Mouse (Mus musculus) thymus, postnatal 0 days (tissue): ENCODE data around the gene Abcc9. TPM values are rescaled to one million over a fixed set of nuclear protein-coding genes. Genes with fewer than 3 reads are reported as not detected.
"Not testable (repeated sequence)": the region's sequence is repeated elsewhere in the genome, so short reads cannot be mapped to it uniquely, and the experiment has no call there.

ENCODE experiments used
- DNase-seq: peaks from one replicate; pipeline ENCODE4 v3.0.0-alpha.2; 2015; ENCODE audit warnings: low spot score
- polyA plus RNA-seq: library from polyadenylated mRNA; unstranded; fragments of >200 nt; fragmentation: Nextera tagmentation; extraction: Ambion mirVana; gene quantifications from 2 replicates; pipeline ENCODE4 v1.2.1, GENCODE M21; 2015

The Abcc9 gene
- polyA plus RNA-seq, 1 experiment from 2014 or later: 1.5 TPM

DNA sequence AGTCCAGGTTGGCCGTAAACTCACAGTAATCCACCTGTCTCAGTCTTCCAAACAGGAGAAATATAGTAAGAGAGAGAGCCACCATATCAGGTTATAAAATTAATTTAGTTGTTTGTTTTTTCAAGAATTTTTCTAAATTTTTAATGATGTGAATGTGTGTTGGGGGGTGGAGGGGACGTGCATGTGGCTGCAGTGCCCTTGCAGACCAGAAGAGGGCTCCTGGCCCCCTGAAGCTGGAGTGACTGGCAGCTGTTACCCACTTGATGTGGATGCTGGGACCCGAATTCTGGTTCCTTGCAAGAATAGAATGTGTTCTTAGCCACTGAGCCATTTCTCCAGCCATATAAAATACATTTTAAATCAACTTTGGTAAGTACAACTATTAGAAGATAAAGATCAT is 4.6 kb upstream of the Abcc9 start:
- peak; percentile 13 for DNase-seq

DNA sequence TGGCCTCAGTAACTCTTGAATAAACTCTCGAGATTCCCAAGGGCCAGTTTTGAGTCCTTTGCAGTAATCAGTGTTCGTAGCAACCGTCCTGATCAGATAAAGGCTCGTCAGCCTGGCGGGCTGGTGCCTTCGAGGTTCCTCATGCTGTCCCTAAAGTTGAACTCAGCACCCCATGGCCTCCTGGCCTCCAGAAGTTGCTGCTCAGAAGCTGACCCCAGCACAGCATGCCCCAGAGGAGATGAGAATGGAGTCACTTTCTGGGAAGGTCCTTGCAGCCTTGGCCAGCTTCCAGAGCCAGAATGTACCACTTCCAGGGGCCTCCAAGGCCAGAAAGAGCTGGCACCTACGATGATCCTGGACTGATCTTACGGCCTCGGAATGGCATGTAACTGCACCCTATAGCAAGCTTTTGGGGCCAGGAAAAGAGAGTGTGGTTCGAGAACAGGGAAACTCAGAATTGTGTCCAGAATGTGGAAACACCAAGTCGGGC is 1.4 kb upstream of the Abcc9 start:
- no peak for DNase-seq

DNA sequence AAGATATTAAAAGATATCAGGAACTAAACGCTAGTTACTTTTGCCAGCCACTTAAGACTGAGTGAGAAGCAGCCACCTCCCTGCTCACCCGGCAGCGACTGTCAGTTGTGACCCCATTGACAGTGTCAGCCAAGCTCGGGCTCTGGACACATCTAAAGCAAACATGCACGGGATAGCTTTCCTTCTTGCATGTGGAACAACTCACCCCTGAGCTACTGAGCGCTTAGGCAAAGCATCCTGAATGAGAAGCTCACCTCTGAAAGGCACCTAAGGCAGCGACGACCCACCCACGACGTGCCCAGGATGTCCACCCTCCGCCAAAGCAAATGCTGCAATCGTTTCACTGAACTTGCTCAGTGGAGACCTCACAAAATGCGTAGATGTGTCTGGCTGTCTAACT is 954 bp downstream of the Abcc9 start:
- DNase-seq: no peak

DNA sequence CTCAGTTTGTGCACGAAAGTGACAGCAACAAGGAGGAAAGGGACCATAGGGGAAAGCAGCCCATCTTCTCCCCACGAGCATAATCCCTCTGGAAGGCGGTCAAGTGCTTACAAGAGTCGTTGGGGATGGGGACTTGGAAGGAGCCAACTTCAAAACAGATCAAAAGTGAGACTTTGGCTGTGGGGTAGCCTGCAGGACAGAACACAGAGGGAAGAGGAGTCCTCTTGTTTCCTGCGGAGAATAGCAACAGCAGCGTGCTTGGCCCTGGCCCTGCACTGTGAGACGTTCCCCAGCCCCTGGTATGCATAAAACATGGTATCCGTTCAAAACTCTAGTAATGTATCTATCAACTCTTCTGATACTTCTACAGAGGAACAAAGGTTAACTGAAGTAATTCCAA is 1.4 kb downstream of the Abcc9 start:
- no peak for DNase-seq

DNA sequence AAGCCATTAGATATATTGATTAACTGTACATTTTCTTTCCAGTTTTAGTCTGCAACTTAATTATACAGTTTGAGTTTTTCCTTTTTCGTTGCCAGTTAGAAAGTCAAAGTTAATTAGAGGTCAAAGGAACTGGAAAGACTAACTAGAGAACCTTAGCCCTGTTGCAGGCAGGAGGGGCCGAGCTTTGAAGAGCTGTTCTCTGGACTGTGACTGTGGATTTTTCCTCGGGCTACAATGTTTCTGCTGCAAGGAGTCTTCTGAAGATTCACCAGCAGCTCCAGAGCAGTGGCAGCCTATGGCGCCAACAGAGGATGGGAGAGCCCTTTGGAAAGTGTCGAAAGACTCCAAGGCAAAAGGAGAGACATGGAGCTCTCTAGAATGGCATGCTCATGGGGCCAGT is 10.0 kb downstream of the Abcc9 start:
- DNase-seq: no peak

DNA sequence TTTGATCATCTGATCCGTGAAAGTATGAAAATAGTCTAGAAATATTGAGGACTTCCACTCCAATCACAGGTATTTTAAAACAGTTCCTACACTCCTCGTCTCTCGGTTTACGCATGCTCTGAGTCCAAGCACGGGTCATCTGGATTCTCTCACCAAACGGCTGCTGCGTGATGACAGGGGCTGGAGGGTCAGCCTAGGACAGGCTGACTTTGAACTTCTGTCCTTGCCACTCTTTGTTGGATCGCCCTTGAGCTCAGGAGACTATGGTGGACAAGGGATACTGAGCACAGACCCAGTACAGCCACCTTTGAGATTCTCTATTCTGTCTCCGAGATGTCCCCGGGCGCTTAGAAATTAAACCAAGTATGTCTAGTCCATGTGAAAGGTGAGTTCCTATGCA is 12.4 kb downstream of the Abcc9 start:
- DNase-seq: no peak

DNA sequence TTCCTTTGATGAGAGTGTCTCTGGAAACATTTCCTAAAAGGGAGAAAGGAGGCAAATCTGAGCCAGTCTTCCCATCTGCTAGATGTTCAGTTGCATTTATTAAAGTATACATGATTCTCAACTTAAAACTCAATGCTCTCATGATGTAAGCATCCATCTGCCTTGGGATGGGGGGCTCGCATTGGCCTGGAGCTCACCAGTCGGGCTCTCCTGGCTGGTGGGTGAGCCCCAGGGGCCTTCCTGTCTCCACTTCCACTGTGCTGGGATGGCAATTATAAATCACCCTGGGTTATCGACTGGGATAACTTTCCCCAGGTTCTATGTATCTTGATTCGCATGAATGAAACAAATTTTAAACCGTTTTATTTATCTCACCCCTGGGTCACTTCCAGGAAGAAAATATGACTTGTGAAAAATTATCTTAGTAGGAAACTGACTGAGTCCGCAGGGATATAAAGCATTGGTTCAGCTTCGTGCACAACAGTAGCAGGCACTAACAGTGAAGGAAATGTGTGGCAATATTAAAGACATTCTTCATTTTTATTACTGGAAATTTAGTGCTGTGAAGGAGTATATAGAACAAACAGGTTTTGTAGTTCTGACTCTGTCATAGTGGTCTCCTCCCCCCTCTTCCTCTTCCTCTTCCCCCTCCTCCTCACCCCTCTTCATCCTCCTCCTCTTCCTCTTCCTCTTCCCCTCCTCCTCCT is 19.0 kb downstream of the Abcc9 start:
- no peak for DNase-seq

DNA sequence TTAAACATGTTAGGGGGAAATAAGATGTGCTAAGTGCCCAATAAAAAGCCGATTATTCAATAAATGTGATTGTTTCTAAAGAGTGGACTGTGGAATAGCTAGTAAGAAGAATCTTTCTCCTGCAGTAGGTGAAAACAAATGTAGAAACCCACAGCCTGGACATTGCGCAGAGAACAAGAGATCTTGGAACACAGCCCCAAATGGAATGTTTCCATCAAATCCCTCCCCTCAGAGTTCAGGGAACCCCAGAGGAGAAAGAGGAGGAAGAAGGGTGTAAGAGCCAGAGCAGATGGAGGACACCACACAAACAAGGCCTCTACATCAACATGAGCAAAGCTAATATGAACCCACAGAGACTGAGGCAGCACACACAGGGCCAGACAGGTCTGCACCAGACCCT is 32.1 kb downstream of the Abcc9 start:
- DNase-seq: no peak

DNA sequence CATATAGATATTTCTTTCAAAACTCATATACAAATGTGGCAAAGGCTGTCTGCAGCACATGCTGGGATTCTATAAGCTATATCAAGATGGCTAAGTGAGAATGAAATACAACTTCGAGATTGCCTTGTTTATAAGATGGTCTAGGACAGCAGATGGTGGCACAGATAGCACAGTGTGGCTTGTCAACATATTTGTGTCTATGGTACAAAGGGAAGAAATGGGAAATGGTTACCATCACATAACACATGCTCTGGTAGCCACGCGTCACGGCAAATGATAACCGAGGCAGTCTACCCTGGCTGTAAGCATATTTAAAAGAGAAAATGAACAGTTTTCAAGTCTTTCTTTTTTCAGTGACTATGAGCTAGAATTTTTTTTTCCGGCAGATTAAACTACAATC is 32.8 kb downstream of the Abcc9 start:
- no peak for DNase-seq

DNA sequence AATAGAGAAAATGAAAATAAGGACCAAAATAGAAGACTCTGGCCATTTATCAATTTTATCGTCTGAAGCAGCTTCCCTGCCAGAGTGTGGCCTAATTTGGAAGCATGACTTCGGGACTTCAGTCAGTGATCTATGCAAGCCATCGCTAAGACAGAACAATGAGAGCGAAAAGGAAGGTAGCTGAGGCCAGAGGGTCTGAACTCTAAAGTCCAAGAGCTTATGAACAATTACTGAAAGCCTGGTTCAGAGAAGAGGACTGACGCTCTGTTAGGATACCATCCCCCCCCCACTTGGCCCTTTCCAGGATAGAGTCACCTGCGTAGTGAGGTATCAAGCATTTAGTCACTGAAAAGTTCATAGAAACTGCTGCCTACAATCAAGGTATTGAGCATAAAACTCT is 33.3 kb downstream of the Abcc9 start:
- no peak for DNase-seq

DNA sequence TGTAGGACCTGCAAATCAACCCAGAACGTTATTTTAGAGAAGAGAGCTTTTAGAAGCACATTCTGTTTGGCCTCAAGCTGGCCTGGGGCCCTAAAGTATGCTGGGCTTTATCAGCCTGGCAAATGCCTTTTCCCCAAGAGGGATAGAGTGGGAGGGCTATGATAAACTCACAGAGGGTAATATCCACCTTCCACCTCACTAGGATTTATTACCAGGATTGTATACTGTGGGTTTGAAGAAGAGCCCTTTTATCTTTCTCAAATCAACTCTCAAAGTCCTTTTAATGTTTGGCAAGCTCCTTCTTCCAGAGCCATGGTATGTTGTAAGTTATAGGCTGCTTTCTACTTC is 33.7 kb downstream of the Abcc9 start:
- no peak for DNase-seq

DNA sequence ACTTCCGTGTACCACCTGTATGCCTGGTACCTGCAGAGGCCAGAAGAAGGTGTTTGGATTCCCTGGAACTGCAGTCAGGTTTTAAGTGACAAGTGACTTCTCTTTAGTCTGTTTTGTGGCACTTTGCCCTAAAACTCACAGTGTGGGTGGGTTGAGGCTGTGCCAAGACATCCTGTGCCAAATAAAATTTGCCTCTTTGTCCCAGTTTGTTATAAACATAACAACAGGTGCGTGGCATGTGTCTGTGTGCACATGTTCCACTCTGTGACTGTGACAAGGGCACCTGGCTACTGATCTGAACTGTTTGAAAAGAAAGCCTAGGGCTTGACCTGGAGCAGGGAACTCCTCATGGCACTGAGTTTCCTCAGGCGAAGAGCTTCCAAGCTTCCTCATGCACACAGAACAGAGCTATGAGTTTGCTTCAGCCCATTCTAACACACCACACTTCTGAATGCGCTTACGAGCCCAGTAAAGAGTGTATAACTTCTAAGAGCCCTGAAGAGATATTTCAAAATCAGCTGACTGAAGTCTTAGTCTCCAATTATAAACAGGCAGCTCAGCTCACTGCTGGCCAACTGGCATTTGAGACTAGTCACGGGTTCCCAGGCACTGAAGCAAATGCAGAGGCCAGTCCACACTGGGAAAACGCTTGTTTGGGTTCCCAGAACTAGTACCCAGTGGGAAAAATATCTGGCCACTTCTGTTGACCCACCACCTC is 34.3 kb downstream of the Abcc9 start:
- peak; percentile 13 for DNase-seq

DNA sequence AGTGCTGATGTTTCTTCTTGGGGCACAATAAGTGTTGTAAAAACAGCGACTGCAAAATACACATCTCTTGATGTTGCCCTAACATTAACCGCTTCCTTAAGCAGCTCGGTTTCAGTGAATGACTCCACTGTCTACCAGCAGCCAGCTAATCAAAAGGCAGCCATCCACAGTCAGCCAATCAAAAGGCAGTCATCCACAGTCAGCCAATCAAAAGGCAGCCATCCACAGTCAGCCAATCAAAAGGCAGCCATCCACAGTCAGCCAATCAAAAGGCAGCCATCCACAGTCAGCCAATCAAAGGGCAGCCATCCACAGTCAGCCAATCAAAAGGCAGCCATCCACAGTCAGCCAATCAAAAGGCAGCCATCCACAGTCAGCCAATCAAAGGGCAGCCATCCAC is 40.1 kb downstream of the Abcc9 start:
- not testable (repeated sequence) for DNase-seq

DNA sequence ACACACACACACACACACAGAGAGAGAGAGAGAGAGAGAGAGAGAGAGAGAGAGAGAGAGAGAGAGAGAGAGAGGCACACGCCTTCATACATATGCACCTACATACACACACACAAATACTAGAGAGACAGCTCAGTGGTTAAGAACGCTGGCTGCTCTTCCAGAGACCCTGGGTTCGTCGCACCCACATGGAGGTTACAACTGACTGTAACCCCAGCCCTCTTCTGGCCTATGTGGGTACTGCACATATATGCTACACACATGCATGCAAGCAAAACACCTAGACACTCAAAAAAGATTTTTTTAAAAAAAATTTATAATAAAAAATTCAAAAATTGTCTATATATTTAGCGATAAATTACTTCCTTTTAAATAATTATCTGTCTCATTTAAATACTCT is 43.1 kb downstream of the Abcc9 start:
- DNase-seq: peak; percentile 60

DNA sequence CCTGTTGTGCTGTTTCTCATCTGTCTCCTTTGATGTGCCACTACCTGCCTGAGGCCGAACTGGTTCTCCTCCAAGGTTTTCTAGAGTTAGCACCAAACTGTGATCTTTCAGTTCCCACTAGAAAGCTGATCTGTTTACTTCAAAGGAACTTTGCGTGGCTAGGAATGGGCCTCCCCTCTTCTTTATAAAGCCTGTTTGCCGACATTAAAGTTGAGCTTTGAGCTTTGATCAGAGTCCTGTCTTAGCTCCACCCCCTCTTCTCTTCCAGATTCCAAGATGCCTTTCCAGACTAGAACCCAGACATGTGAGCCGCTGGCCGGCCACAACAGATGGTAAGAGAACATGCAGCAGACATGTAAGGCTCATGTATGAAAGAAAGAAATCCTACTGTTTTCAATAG is 47.6 kb downstream of the Abcc9 start:
- DNase-seq: no peak

DNA sequence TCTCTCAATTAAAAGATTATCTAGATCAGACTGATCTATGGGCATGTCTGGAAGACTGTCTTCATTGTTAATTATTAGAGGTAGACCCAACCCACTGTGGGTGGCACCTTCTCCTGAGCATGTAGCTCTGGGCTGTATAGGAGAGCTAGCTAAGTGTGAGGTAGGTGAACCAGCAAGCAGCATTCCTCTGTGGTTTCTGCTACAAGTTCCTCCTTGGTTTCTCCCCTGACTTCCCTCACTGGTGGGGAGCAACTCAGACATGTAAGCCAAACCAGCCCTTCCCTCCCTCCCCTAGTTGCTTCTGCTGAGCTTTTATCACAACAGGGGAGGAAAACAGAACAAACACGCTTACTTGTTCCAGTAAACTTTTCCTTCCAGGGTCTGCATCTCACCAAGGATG is 49.9 kb downstream of the Abcc9 start:
- no peak for DNase-seq

DNA sequence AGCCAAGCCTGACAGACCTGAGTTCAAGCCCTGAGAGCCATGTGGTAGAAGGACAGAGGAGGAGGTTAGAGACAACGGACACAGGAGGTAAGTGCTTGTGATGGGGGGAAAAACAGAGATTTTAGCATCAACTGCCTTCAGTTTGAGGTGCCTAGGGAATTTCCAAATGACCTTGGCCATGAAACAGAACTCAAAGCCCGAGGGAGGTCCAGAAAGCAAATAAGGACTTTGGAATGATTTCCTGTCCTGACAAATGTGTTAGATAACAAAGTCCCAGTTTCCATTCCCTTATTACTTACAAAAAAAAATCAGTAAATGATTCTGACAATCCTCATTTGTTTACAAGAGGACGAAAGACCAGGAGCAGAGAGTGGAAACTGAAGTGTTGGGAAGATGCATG is 52.8 kb downstream of the Abcc9 start:
- no peak for DNase-seq

DNA sequence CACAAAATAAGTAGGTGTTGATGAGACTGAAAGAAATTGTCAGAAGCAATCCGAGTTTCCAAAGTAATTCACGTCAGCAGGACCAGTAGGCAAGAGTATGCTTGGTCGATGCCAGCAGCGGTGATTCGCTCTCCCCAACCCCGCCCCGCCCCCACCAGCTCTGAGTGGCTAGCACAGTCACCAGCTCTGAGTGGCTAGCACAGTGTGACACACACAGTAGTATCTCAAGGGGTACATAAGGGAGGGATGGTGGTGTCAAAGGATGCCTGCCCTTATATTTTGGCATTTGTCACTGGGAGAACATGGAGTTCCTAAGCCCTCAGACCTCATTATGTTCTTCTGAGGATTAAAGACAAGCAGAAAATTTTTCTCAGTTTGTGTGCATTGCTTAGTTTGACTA is 56.6 kb downstream of the Abcc9 start:
- DNase-seq: no peak

DNA sequence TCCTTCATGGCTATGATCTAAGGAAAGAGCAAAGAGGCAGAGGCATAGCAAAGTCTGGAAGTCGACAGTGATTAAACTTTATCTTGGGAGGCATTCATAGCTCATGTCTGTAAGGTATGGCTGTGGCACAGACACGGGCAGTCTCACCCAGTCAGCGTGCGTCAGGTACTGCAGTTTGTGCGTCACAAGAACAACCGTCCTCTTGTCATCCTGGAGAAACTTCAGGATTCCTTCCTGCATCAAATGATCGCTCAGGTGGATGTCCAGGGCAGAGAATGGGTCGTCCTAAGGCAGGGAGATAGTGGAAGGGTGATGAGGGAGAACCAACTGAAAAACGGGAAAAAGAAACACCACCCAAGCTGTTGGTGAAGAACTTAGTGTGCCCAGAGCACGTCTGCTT is 62.8 kb downstream of the Abcc9 start:
- DNase-seq: no peak

DNA sequence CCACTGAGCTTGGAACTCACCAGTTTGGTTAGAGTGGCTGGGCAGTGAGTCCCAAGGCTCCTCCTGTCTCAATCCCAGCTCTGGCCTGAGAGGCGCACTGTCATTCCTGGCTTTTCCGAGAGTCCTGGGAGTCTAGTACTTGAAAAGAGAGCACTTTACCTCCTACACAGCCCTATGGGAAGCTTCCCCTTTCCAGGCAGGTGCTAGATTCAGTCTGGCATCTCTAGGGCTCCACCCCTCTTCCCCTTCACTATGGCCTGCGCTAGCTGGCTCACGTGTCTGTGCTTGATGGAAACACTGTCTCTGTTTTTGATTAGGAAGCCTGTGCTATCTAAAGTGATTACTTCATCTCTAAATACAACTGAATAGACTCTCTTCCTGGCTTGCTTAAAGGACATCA is 66.5 kb downstream of the Abcc9 start:
- no peak for DNase-seq

DNA sequence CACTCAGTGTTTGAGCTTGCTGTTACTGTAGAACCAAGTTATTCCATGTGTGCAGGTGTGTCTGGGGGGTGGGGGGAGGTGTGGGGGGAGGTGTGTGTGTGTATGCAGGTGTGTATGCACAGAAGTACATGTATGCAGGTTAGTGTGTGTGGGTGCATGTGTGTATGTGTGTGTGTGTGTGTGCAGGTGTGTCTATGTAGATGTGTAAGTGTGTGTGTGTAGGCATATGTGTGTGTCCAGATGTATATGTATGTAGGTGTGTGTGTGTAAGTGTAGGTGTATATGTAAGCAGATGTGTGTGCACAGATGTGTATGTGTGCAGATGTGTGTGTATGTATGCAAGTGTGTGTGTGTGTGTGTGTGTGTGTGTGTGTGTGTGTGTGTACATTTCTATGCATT is 66.9 kb downstream of the Abcc9 start:
- DNase-seq: no peak

DNA sequence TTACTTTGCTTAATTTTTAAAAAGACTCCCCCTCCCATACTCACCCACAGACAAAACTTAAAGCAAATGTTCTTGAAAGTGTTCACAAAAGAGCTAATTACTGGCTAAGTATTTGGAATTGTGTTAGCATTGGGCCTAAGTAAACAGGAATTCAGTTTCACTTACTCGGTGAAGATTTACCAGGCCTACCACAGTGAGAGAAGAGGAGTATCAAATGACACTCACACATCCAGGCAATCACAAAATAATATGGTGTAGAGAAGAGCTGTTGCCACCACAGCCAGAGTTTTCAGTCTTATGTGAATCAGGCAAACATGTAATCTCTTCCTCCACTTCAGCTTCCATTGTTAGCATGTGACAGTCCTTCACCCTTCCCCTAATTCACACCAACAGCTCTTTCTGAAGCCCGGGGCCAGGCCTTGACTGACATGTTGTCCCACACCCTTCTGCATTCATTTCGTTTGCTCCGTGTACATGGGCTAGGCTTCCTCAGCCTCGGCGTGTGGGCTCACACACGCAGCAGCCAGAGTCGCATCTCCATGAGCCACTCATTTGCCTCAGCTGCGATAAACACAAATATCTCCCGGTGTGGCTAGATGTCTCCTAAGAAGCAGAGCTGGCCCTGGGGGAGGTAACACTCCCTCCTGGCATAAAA is 67.5 kb downstream of the Abcc9 start:
- no peak for DNase-seq

DNA sequence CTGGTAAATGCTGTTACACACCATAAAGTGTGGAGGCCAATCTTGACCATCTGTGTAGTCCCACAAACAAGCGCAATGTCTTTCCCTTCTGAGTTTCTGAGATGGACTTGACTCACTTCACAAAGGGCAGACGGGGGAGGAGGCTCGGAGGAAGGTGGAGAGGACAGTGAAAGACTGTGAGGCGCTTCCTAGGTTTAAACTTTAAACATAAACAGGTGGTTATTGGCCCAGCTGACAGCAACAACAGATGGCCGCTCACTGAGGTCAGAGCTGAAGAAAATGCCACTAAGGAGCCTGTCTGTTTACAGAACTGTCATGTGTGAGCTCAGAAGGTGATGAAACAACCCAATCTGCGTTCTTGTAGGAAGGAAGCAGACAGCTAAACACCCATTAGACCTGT is 78.8 kb downstream of the Abcc9 start:
- no peak for DNase-seq
